Mouse (Mus musculus) embryonic facial prominence, embryonic 11.5 days (tissue): ENCODE data around the gene Tlcd2. TPM values are rescaled to one million over a fixed set of nuclear protein-coding genes. Genes with fewer than 3 reads are reported as not detected.
"Not testable (repeated sequence)": the region's sequence is repeated elsewhere in the genome, so short reads cannot be mapped to it uniquely, and the experiment has no call there.

Experiments used
- ATAC-seq: fragments of 200-750 bp; cut with Nextera tagmentation; replicated peaks from 2 replicates; pipeline ENCODE4 v1.8.0; 2017; ENCODE audit warnings: low read depth; ENCODE audit not compliant: insufficient number of reproducible peaks, low FRiP score, low TSS enrichment
- DNase-seq: peaks from one replicate; pipeline ENCODE4 v3.0.0-alpha.2; 2015; ENCODE audit warnings: low spot score
- H3K27ac ChIP-seq: fragments of 300-500 bp; sonication (generic); replicated peaks from 2 replicates; pipeline ENCODE4 v1.5.1; 2014; ENCODE audit warnings: mild to moderate bottlenecking, low read depth, low read length, control low read depth
- H3K27me3 ChIP-seq: fragments of 300-500 bp; sonication (generic); 2 replicates; pipeline ENCODE4 v1.6.1; 2014; ENCODE audit warnings: mild to moderate bottlenecking, low read length, moderate library complexity, mixed read lengths; ENCODE audit not compliant: control insufficient read depth, insufficient read depth
- H3K36me3 ChIP-seq: fragments of 300-500 bp; sonication (generic); replicated peaks from 2 replicates; pipeline ENCODE4 v1.6.1; 2014; ENCODE audit warnings: low read depth, mild to moderate bottlenecking, low read length, moderate library complexity, mixed read lengths; ENCODE audit not compliant: control insufficient read depth, insufficient read depth
- H3K4me1 ChIP-seq: fragments of 300-500 bp; sonication (generic); 2 replicates; pipeline ENCODE4 v1.6.1; 2014; ENCODE audit warnings: low read length, mixed read lengths; ENCODE audit not compliant: control insufficient read depth, insufficient read depth
- H3K4me2 ChIP-seq: fragments of 300-500 bp; sonication (generic); 2 replicates; pipeline ENCODE4 v1.6.1; 2014; ENCODE audit warnings: low read depth, mild to moderate bottlenecking, control low read depth, low read length, moderate library complexity
- H3K4me3 ChIP-seq: fragments of 300-500 bp; sonication (generic); 2 replicates; pipeline ENCODE4 v1.5.1; 2014; ENCODE audit warnings: low read depth, low read length, control low read depth
- H3K9ac ChIP-seq: fragments of 300-500 bp; sonication (generic); replicated peaks from 2 replicates; pipeline ENCODE4 v1.6.1; 2014; ENCODE audit warnings: mild to moderate bottlenecking, control low read depth, low read length
- H3K9me3 ChIP-seq: fragments of 300-500 bp; sonication (generic); replicated peaks from 2 replicates; pipeline ENCODE4 v1.6.1; 2016; ENCODE audit warnings: mild to moderate bottlenecking, low read length, inconsistent platforms, mixed read lengths; ENCODE audit not compliant: control insufficient read depth
- WGBS: fragments of 180-500 bp; shearing (Covaris S2); extraction: QIAGEN DNeasy Blood & Tissue Kit; methylation state at CpG from one replicate; pipeline ENCODE4 v1.1.7; 2014; 5-methylcytosine and 5-hydroxymethylcytosine counted together
- polyA plus RNA-seq: library from polyadenylated mRNA; unstranded; fragments of >200 nt; fragmentation: Nextera tagmentation; extraction: Ambion mirVana; gene quantifications from 2 replicates; pipeline ENCODE4 v1.2.1, GENCODE M21; 2014

Tlcd2 gene
- polyA plus RNA-seq, 1 experiment from 2014 or later, result 15.4 TPM

DNA sequence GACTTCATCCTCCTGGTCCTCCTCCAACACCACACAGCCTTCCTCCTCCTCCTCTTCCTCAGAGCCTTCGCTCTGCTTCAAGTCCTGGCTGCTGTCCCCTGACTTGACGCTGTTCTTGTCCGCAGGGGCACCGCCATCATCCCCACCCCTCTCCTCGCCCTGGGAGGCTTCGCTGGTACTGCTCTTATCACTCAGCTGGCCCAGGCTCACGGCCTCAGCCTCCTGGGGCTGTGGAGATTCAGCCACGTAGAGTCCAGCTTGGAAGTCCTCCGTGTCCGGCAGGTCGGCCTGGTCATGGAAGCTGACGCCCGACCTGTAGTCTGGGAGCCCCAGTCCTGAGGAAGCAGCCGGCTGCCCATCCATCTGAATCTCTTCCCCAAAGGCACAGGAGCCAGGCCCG lies 10.6 kb upstream of the Tlcd2 start:
- Histone ChIP-seq H3K9me3 (no peaks in the 10 kb centered on the region), H3K4me1 (peaks cover 5% of the 10 kb centered on the region; the same call in 1 of the 2 replicates), H3K27me3 (no peaks in the 10 kb centered on the region), H3K4me3 (no peak overlapping the region), H3K27ac (no peak overlapping the region), H3K36me3 (no peaks in the 10 kb centered on the region; the same call in 1 of the 2 replicates), H3K9ac (no peak overlapping the region), H3K4me2 (no peak overlapping the region)
- ATAC-seq, result no peak
- no peak for DNase-seq
- WGBS, result 88% methylated on average over 15 of the region's 15 CpGs

DNA sequence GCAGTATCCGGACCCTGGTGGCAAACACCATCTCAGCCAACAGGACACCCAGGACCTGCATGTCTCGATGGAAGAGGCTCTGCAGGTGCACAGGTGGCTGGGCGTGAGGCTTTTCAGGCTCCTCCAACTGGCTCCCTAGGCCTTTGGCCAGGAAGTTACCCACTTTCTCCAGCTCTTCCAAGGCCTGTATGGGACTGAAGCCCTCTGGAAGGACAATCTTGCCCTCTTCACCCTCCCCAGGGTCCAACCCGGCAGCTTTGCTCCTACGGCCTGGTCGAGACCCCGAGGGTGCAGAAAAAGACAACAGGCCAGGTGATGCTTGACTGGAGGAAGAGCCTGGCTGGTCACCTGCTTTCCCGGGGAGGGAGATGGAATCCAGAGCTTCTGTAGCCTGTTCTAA lies 9.4 kb upstream of the Tlcd2 start:
- H3K9ac ChIP-seq, result no peak overlapping the region
- no peak for ATAC-seq
- no peak for DNase-seq
- no peak overlapping the region for H3K4me3 ChIP-seq
- no peaks in the 10 kb centered on the region for H3K9me3 ChIP-seq
- H3K4me2 ChIP-seq, result no peak overlapping the region
- H3K27me3 ChIP-seq, result no peaks in the 10 kb centered on the region
- WGBS, result 90% methylated on average over 8 of the region's 8 CpGs
- peaks cover 5% of the 10 kb centered on the region; the same call in 1 of the 2 replicates for H3K4me1 ChIP-seq
- H3K27ac ChIP-seq, result no peak overlapping the region
- no peaks in the 10 kb centered on the region; the same call in 1 of the 2 replicates for H3K36me3 ChIP-seq

DNA sequence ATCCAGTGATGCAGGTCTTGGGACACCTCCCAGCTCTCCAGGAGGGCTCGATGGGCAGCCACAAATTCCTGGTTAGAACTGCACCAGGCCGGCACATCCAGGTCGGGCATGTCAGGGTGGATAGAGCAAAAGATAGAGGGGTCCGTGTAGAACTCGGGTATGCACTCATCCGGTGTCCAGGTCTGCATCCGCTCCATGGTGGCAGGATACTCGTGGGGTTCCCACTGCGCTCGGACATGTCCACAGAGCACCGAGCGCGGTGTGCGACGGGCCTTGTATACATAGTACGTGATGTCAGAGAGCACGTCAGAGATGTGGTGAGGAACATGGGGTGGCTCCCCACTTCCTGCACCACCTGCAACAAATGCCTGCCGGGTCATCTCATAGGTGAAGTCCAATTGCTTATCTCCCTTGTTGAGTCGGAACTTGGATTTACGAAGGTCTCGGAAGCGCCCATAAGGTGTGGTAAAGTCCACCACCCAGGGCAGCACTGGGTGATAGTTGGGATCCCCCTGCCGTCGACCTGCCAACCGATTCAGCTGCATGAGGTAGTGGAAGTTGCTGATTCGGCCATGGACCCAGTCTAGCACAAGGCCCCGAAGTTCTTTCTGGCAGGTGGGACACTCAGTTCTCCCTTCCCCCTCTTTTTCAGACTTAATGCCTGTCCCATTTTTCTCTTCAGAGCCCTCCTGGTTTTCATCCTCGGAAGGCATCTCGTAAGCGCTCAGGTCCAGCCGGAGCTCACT lies 8.5 kb upstream of the Tlcd2 start:
- H3K27me3 ChIP-seq, result no peaks in the 10 kb centered on the region
- no peak overlapping the region for H3K4me2 ChIP-seq
- DNase-seq (no peak), ATAC-seq (no peak)
- H3K9ac ChIP-seq, result no peak overlapping the region
- no peaks in the 10 kb centered on the region; the same call in 1 of the 2 replicates for H3K36me3 ChIP-seq
- WGBS, result 94% methylated on average over 31 of the region's 31 CpGs
- no peaks in the 10 kb centered on the region for H3K9me3 ChIP-seq
- no peak overlapping the region for H3K4me3 ChIP-seq
- peaks cover 5% of the 10 kb centered on the region; the same call in 1 of the 2 replicates for H3K4me1 ChIP-seq
- H3K27ac ChIP-seq, result no peak overlapping the region

DNA sequence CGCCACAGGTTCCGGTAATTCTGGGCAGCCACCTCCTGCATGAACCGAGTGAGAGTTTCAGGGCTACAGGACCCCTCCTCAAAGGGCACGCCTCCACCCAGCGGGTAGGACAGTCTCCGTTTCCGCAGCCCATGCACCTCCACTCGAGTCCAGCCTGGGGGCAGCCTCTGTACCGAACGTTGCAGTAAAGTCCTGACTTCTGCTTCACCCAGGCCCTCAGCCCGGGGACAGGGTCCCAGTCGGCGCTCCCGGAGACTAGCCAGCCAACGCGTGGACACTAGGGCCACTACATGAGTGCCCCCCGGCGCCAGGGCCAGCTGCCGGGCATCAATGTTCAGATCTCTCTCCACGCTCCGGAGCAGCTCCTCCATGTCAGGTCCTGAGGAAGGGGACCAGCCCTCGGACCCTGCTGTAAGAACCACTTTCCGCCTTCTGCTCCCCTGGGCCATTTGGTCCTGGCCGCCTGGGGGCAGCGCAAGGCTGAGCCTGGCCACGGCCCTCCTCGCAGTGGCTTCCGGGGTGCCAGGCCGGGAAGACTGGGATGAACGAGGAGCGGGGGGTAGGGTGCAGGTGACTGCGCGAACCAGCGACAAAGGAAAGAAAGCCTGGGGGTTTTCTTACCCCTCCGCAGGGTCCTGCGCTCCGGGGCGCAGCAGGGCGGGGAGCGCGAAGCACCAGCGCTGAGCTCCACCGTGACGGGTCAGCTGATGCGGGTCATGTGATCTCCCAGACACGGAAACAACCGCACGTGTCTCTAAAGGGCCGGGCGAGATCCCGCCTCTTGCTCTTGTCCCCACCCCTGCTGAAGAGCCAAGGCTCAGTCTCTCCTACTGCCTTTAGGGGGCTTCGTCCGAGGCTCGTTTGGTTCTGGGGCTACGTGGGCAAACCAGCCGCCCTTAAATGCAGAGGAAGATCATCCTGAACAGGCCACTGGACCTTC lies 7.3 kb upstream of the Tlcd2 start, which contains the start of gene Wdr81:
Gene Wdr81, minus strand, starts transcription at position 727 of the 940 bp plus-strand sequence.
- DNase-seq, result peak; percentile 96
- ATAC-seq, result peak; percentile 85
- peak within 1 kb of the TSS; percentile 57 for H3K9ac ChIP-seq
- H3K4me1 ChIP-seq, result peaks cover 5% of the 10 kb centered on the region; the same call in 1 of the 2 replicates
- H3K4me2 ChIP-seq, result peak within 1 kb of the TSS; percentile 99
- no peaks in the 10 kb centered on the region for H3K36me3 ChIP-seq
- 2% methylated on average over 56 of the region's 56 CpGs for WGBS
- no peaks in the 10 kb centered on the region for H3K9me3 ChIP-seq
- no peaks in the 10 kb centered on the region for H3K27me3 ChIP-seq
- H3K4me3 ChIP-seq, result peak within 1 kb of the TSS; percentile 52
- H3K27ac ChIP-seq, result no peak within 1 kb of the TSS

DNA sequence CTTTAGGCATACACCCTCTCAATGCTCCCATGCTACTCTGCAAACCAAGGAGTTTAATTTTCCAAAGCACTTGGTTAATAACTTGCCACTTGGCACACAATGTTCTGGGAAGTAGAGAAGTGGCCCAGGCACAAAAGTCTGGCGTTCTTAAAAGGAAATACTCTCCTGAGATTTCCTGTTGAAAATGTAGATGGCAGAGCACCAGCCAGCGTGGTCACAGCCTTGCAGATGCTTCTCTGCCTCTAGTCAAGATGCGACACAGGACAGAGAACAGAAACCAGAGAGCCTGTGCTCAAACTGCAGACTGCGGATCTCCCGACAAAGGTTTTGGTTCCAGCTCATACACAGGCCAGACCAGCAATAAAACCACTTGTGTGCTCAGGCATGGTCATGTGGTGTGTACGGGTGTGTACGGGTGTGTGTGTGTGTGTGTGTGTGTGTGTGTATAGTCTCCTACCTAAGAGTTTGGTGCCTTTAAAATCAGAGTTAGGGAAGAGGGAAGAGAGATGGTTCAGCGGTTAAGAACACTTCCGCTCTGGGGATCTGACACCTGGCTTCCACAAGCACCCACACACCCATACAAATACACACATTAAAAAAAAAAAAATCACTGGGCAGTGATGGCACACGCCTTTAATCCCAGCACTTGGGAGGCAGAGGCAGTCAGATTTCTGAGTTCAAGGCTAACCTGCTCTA lies 6.3 kb upstream of the Tlcd2 start:
- Histone ChIP-seq H3K27ac (no peak overlapping the region), H3K4me3 (peak overlapping the region; percentile 52), H3K4me2 (peak overlapping the region; percentile 99), H3K4me1 (peaks cover 7% of the 10 kb centered on the region; the same call in 1 of the 2 replicates), H3K36me3 (no peaks in the 10 kb centered on the region), H3K9ac (peak overlapping the region; percentile 46), H3K27me3 (no peaks in the 10 kb centered on the region), H3K9me3 (no peaks in the 10 kb centered on the region)
- 82% methylated on average over 10 of the region's 10 CpGs for WGBS
- ATAC-seq (no peak), DNase-seq (no peak)

DNA sequence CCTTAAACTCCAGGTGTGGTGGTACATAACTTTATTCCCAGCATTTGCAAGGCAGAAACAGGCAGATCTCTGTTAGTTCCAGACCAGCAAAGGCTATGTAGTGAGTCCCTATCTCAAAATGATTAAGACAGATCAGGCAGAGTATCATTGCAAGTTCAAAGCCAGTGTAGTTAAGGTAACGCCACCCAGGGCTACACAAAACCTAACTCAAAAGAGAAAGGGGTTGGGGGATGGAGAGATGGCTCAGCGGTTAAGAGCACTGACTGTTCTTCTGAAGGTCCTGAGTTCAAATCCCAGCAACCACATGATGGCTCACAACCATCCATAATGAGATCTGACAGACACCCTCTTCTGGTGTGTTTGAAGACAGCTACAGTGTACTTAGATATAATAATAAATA lies 5.5 kb upstream of the Tlcd2 start:
- H3K27ac ChIP-seq, H3K9me3 ChIP-seq, H3K36me3 ChIP-seq, H3K4me3 ChIP-seq, DNase-seq, H3K4me1 ChIP-seq, H3K4me2 ChIP-seq, ATAC-seq, H3K27me3 ChIP-seq, H3K9ac ChIP-seq: not testable (repeated sequence)
- WGBS, result 90% methylated on average over 2 of the region's 2 CpGs

DNA sequence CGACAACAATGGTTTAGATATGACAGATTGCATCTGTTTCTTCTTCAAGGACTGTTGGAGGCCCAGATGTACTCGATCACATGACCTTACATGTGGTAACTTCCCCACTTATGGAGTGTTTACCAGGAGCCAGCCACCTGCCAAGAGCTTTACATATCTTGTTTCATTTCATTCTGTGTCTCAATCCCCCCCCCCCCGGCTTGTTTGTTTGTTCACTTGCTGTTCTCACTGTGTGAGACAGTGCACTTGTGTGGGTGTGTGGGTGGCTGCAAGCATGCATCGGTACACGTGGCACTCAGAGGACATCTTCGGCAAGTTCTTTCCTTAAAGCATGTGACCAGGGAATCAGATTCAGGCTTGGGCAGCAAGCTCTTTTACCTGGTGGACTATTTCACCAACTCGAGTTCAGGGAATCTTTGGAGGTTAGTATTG lies 5.1 kb upstream of the Tlcd2 start:
- H3K27me3 ChIP-seq, result no peaks in the 10 kb centered on the region
- no peak for ATAC-seq
- no peak overlapping the region for H3K4me3 ChIP-seq
- no peak overlapping the region for H3K27ac ChIP-seq
- 88% methylated on average over 7 of the region's 7 CpGs for WGBS
- H3K4me2 ChIP-seq, result no peak overlapping the region
- H3K4me1 ChIP-seq, result peaks cover 8% of the 10 kb centered on the region; the same call in 1 of the 2 replicates
- H3K36me3 ChIP-seq, result no peaks in the 10 kb centered on the region
- H3K9ac ChIP-seq, result no peak overlapping the region
- no peak for DNase-seq
- no peaks in the 10 kb centered on the region for H3K9me3 ChIP-seq
